Mouse (Mus musculus): ENCODE measurements around the gene Stx4a.

DNA sequence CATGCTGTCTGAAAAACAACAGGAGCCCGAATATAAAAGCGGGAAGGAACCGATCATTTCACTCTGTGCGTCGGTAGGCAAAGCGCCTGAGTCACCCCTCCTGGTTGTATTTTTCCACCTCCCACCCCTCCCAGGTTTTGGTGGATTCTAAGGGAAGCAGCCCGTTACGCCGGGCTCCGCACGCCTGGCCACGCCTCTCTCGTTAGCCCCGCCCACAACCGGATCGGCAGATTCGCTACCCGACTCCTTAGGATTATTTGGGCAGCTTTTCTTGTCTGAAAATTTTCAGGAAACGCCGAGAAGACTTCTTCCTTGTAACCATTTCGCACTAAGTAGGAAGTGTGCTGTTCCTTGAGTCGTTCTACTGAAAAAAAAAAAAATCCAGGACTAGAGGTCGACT lies 47.7 kb upstream of the Stx4a start, which contains the start of gene Setd1a:
- TF ChIP-seq CTCF (IDR thresholded peaks at IDR 0.05; ENCODE audit: low read depth, low read length) (no peak), POLR2A (IDR thresholded peaks at IDR 0.05; ENCODE audit: insufficient read depth, low read length) (peak; percentile 54), EP300 (IDR thresholded peaks at IDR 0.05; ENCODE audit: insufficient read depth, low read depth, low read length) (no peak)
